Mouse (Mus musculus): ENCODE measurements around the gene Gal3st1. TPM values are rescaled to one million over a fixed set of nuclear protein-coding genes. Genes with fewer than 3 reads are reported as not detected.

Gene Gal3st1
- polyA plus RNA-seq (2015; fragmentation: Nextera tagmentation; extraction: Ambion mirVana), result 7.5 and 8.5 TPM in 2 replicates

DNA sequence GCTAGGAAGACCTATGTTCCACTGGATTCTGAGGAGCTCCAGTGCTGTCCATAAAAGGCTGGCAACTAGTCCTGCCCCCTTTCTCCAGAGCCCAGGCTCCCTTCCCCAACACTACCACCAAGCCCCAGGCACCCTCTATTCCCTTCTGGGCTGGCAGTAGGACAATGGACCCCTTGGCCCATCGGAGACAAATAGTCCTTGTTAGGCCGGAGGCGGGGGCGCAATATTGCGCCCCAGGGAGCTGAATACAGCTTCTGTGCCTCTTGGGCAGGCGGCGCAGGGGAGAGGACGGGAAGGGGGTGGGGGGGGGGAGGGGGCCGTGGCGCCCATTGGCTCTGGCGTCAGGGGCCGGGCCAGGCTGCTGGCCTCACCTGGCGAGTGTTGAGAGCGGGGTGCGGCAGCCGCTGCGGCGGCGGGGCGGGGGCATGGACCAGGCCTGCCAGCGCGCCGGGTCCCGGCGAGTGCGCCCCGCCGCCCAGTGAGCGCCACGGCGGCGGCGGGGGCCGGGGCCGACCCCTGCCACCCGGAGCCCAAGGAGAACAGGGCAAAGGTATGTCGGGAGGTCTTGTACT, at the start of gene Gal3st1:
Gal3st1 (plus strand) TSS at position 346 of the 572 bp plus-strand sequence.
- peak within 1 kb of the TSS; percentile 42 for H3K4me3 ChIP-seq (ENCODE audit: low read depth, low read length)
- peaks cover 12% of the 10 kb centered on the region; the same call in 1 of the 2 replicates for H3K4me1 ChIP-seq (ENCODE audit: insufficient read depth)
- DNase-seq (peak; percentile 64), ATAC-seq (peak; percentile 83)
- H3K27ac ChIP-seq (ENCODE audit: low read depth), result peak within 1 kb of the TSS; percentile 80
- 3% methylated on average over 34 of the region's 37 CpGs for WGBS (ENCODE audit: insufficient replicate concordance)
- TF ChIP-seq CTCF (IDR thresholded peaks at IDR 0.05; ENCODE audit: low read depth), result no peak
- TF ChIP-seq EP300 (IDR thresholded peaks at IDR 0.05; ENCODE audit: low read depth), result no peak
- H3K27me3 ChIP-seq (ENCODE audit: insufficient read depth, low read length), result peaks cover 10% of the 10 kb centered on the region
- H3K9ac ChIP-seq (replicated peaks), result peak within 1 kb of the TSS; percentile 51
- H3K36me3 ChIP-seq (replicated peaks; ENCODE audit: insufficient read depth, low read length), result peaks cover 16% of the 10 kb centered on the region
- no peaks in the 10 kb centered on the region for H3K9me3 ChIP-seq (ENCODE audit: low read length)
- H3K4me2 ChIP-seq (ENCODE audit: low read depth, low read length), result peak within 1 kb of the TSS; percentile 59

DNA sequence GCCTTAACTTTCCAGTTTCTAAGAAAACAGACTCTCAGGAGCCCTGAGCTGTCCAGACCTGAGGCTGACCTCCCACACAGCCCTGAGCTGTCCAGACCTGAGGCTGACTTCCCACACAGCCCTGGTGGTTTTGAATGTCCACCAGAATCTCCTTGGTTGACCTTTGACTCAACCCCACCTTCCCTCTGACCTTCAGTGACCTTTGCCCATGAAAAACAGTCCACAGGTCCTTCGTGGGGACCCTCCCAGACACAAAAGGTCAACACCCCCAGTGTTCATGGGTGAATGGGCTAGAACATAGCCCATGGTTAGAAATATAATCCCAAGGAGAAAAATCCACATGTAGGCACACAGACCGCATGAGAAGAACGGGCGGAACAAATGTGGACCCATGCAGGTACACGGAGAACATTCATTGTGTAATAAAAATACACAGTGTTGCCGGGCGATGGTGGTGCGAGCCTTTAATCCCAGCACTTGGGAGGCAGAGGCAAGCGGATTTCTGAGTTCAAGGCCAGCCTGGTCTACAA, 49.6 kb upstream of the Gal3st1 start:
- no peak for TF ChIP-seq EP300 (IDR thresholded peaks at IDR 0.05; ENCODE audit: low read depth)
- no peak for TF ChIP-seq CTCF (IDR thresholded peaks at IDR 0.05; ENCODE audit: low read depth)
- DNase-seq (no peak), ATAC-seq (no peak)
- WGBS (ENCODE audit: insufficient replicate concordance), result 83% methylated on average over 9 of the region's 9 CpGs
- no peak overlapping the region for H3K27ac ChIP-seq (ENCODE audit: low read depth)
- H3K36me3 ChIP-seq (replicated peaks; ENCODE audit: insufficient read depth, low read length), result no peaks in the 10 kb centered on the region
- no peak overlapping the region for H3K4me3 ChIP-seq (ENCODE audit: low read depth, low read length)
- no peaks in the 10 kb centered on the region for H3K27me3 ChIP-seq (ENCODE audit: insufficient read depth, low read length)
- peaks cover 13% of the 10 kb centered on the region; the same call in 1 of the 2 replicates for H3K4me1 ChIP-seq (ENCODE audit: insufficient read depth)
- no peak overlapping the region for H3K9ac ChIP-seq (replicated peaks)
- no peak overlapping the region for H3K4me2 ChIP-seq (ENCODE audit: low read depth, low read length)
- H3K9me3 ChIP-seq (ENCODE audit: low read length), result no peaks in the 10 kb centered on the region

DNA sequence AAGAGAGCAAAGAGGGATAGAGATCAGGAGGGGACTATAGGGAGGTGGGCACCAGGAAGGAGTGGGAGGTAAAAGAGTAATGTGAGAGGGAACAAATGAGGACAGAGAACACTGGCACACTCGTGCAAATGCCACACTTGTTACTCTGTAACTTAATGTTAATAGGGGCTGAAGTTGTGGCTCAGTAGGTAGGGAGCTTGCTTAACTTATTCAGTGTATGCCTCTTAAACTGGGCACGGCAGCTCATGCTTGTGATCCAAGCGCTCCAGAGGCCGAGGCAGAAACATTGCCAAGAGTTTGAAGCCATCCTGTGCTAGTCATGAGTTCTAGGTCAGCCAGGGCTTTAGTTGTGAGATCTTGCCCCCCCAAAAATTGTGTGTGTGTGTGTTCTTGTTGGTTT, 48.3 kb upstream of the Gal3st1 start:
- TF ChIP-seq CTCF (IDR thresholded peaks at IDR 0.05; ENCODE audit: low read depth) (no peak), EP300 (IDR thresholded peaks at IDR 0.05; ENCODE audit: low read depth) (no peak)
- 71% methylated on average over 4 of the region's 4 CpGs for WGBS (ENCODE audit: insufficient replicate concordance)
- no peak overlapping the region for H3K9ac ChIP-seq (replicated peaks)
- H3K4me3 ChIP-seq (ENCODE audit: low read depth, low read length), result no peak overlapping the region
- DNase-seq (no peak), ATAC-seq (no peak)
- H3K27me3 ChIP-seq (ENCODE audit: insufficient read depth, low read length), result no peaks in the 10 kb centered on the region
- no peaks in the 10 kb centered on the region for H3K36me3 ChIP-seq (replicated peaks; ENCODE audit: insufficient read depth, low read length)
- H3K27ac ChIP-seq (ENCODE audit: low read depth), result no peak overlapping the region
- no peaks in the 10 kb centered on the region for H3K9me3 ChIP-seq (ENCODE audit: low read length)
- H3K4me1 ChIP-seq (ENCODE audit: insufficient read depth), result peaks cover 10% of the 10 kb centered on the region; the same call in 1 of the 2 replicates
- no peak overlapping the region for H3K4me2 ChIP-seq (ENCODE audit: low read depth, low read length)

DNA sequence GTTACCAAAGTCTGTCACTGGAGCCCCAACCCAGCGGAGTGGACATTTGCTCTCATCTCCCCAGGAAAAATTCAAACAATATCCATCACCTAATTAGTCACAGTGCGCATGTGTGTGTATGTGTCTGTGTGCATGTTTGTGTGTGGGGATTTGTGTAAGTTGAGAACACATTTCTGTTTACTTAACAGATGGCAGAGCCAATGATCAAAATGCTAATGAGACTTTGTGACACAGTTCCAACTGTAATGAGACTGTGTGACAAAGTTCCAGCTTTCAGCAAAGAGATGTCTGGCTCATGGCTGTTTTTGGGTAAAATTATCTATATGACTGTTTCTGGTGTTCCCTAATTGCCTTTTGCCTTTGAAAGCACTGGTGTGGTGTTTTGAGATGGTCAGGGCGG, 47.1 kb upstream of the Gal3st1 start:
- no peak for TF ChIP-seq CTCF (IDR thresholded peaks at IDR 0.05; ENCODE audit: low read depth)
- TF ChIP-seq EP300 (IDR thresholded peaks at IDR 0.05; ENCODE audit: low read depth), result no peak
- H3K27ac ChIP-seq (ENCODE audit: low read depth), result no peak overlapping the region
- ATAC-seq (no peak), DNase-seq (no peak)
- H3K4me2 ChIP-seq (ENCODE audit: low read depth, low read length), result no peak overlapping the region
- H3K36me3 ChIP-seq (replicated peaks; ENCODE audit: insufficient read depth, low read length), result no peaks in the 10 kb centered on the region
- H3K4me1 ChIP-seq (ENCODE audit: insufficient read depth), result peaks cover 5% of the 10 kb centered on the region; the same call in 1 of the 2 replicates
- H3K9ac ChIP-seq (replicated peaks), result no peak overlapping the region
- H3K27me3 ChIP-seq (ENCODE audit: insufficient read depth, low read length), result no peaks in the 10 kb centered on the region
- WGBS (ENCODE audit: insufficient replicate concordance), result 83% methylated on average over 3 of the region's 3 CpGs
- H3K9me3 ChIP-seq (ENCODE audit: low read length), result no peaks in the 10 kb centered on the region
- H3K4me3 ChIP-seq (ENCODE audit: low read depth, low read length), result no peak overlapping the region

DNA sequence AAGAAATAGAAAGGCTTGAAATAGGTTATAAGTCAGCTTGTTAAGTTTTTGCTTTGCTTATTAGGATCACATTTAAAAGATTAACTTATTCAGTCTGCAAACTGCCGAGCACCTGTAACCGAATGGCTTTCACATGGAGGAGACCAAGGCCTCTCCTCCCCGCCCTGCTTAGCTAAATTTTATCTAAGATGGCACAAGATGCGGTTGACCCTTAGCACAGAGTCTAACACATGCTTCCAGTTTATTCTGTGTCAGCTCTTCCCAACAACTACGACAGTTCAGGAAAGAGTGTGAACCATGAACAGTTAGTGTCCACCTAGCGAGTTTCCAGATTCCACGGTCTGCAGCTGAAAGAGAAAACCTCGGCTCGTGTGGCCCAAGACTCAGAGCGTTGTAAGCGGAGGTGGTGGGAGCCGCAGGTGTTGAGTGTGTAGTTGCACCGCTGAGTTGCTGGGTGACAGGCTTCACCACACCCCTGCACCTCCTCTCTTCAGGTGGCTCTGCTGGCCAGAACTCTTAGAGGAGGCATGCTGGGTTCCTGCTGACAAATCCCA, 46.0 kb upstream of the Gal3st1 start:
- H3K9ac ChIP-seq (replicated peaks), result no peak overlapping the region
- no peak overlapping the region for H3K4me2 ChIP-seq (ENCODE audit: low read depth, low read length)
- H3K27ac ChIP-seq (ENCODE audit: low read depth), result no peak overlapping the region
- no peak for DNase-seq
- H3K4me1 ChIP-seq (ENCODE audit: insufficient read depth), result no peaks in the 10 kb centered on the region
- no peak for ATAC-seq
- H3K4me3 ChIP-seq (ENCODE audit: low read depth, low read length), result no peak overlapping the region
- TF ChIP-seq EP300 (IDR thresholded peaks at IDR 0.05; ENCODE audit: low read depth) (no peak), CTCF (IDR thresholded peaks at IDR 0.05; ENCODE audit: low read depth) (no peak)
- no peaks in the 10 kb centered on the region for H3K36me3 ChIP-seq (replicated peaks; ENCODE audit: insufficient read depth, low read length)
- WGBS (ENCODE audit: insufficient replicate concordance), result 69% methylated on average over 13 of the region's 13 CpGs
- H3K9me3 ChIP-seq (ENCODE audit: low read length), result no peaks in the 10 kb centered on the region
- no peaks in the 10 kb centered on the region for H3K27me3 ChIP-seq (ENCODE audit: insufficient read depth, low read length)

DNA sequence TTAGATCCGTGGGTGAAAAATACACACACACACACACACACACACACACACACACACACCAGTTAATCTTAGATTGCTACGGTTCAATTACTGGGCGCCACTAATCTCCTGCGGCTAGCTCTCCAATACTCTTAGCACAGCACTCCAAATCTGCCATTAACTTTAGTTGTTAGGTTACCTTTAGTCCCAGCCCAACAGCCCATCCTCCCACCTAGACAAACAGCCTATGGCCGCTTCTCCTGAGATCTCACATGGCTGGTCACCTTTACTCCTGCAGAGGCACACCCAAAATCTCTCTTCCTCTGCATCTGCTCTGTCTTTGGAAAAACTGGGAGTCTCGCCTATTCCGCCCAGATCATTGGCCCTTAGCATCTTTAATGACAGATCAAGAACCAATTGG, 42.1 kb upstream of the Gal3st1 start:
- H3K36me3 ChIP-seq (replicated peaks; ENCODE audit: insufficient read depth, low read length), result no peaks in the 10 kb centered on the region
- H3K4me1 ChIP-seq (ENCODE audit: insufficient read depth), result no peaks in the 10 kb centered on the region
- no peak for DNase-seq
- TF ChIP-seq EP300 (IDR thresholded peaks at IDR 0.05; ENCODE audit: low read depth), result no peak
- no peak for TF ChIP-seq CTCF (IDR thresholded peaks at IDR 0.05; ENCODE audit: low read depth)
- ATAC-seq, result no peak
- no peak overlapping the region for H3K9ac ChIP-seq (replicated peaks)
- no peak overlapping the region for H3K4me3 ChIP-seq (ENCODE audit: low read depth, low read length)
- H3K9me3 ChIP-seq (ENCODE audit: low read length), result no peaks in the 10 kb centered on the region
- H3K27me3 ChIP-seq (ENCODE audit: insufficient read depth, low read length), result no peaks in the 10 kb centered on the region
- no peak overlapping the region for H3K27ac ChIP-seq (ENCODE audit: low read depth)
- H3K4me2 ChIP-seq (ENCODE audit: low read depth, low read length), result no peak overlapping the region
- 75% methylated on average over 7 of the region's 7 CpGs for WGBS (ENCODE audit: insufficient replicate concordance)

Measured in liver, postnatal 0 days (tissue).